Mouse (Mus musculus) stomach, embryonic 15.5 days (tissue): Measurements from ENCODE around the gene Rabggta. TPM values are rescaled to one million over a fixed set of nuclear protein-coding genes. Genes with fewer than 3 reads are reported as not detected.

Experiments
- ATAC-seq: fragments of 200-750 bp; cut with Nextera tagmentation; 2 replicates; pipeline ENCODE4 v1.8.0; 2017; ENCODE audit warnings: low read depth, moderate number of reproducible peaks, moderate TSS enrichment; ENCODE audit not compliant: insufficient read depth, low FRiP score
- H3K27ac ChIP-seq: fragments of 300-500 bp; sonication (generic); 2 replicates; pipeline ENCODE4 v1.5.1; 2015; ENCODE audit warnings: mild to moderate bottlenecking, inconsistent platforms
- H3K27me3 ChIP-seq: fragments of 300-500 bp; sonication (generic); replicated peaks from 2 replicates; pipeline ENCODE4 v1.6.1; 2015; ENCODE audit warnings: inconsistent platforms
- H3K36me3 ChIP-seq: fragments of 300-500 bp; sonication (generic); 2 replicates; pipeline ENCODE4 v1.6.1; 2015; ENCODE audit warnings: inconsistent platforms
- H3K4me1 ChIP-seq: fragments of 300-500 bp; sonication (generic); 2 replicates; pipeline ENCODE4 v1.6.1; 2015; ENCODE audit warnings: inconsistent platforms
- H3K4me2 ChIP-seq: fragments of 300-500 bp; sonication (generic); 2 replicates; pipeline ENCODE4 v1.6.1; 2015; ENCODE audit warnings: mild to moderate bottlenecking, inconsistent platforms
- H3K4me3 ChIP-seq: fragments of 300-500 bp; sonication (generic); replicated peaks from 2 replicates; pipeline ENCODE4 v1.5.1; 2015; ENCODE audit warnings: inconsistent platforms
- H3K9ac ChIP-seq: fragments of 300-500 bp; sonication (generic); 2 replicates; pipeline ENCODE4 v1.6.1; 2015; ENCODE audit warnings: inconsistent platforms
- H3K9me3 ChIP-seq: fragments of 300-500 bp; sonication (generic); 2 replicates; pipeline ENCODE4 v1.6.1; 2016; ENCODE audit warnings: inconsistent platforms
- WGBS: fragments of 180-500 bp; shearing (Covaris S2); methylation state at CpG from one replicate; pipeline ENCODE4 v1.1.7; 2015; 5-methylcytosine and 5-hydroxymethylcytosine counted together
- polyA plus RNA-seq: library from polyadenylated mRNA; unstranded; fragments of >200 nt; fragmentation: Nextera tagmentation; extraction: Ambion mirVana; gene quantifications from 2 replicates; pipeline ENCODE4 v1.2.1, GENCODE M21; 2015

The Rabggta gene
- polyA plus RNA-seq, 1 experiment from 2014 or later, result 30.0 TPM

GRCm38 (mm10) chr14:55730116-55730515 is 8.1 kb upstream of the Rabggta start:
- Histone ChIP-seq H3K27ac (no peak overlapping the region), H3K4me1 (no peaks in the 10 kb centered on the region), H3K9me3 (no peaks in the 10 kb centered on the region), H3K36me3 (no peaks in the 10 kb centered on the region), H3K9ac (no peak overlapping the region), H3K4me2 (no peak overlapping the region), H3K4me3 (no peak overlapping the region), H3K27me3 (no peaks in the 10 kb centered on the region)
- ATAC-seq, result no peak
- 78% methylated on average over 7 of the region's 7 CpGs for whole genome bisulfite sequencing

- no peaks in the 10 kb centered on the region for H3K4me1 ChIP-seq
- no peak overlapping the region for H3K4me2 ChIP-seq
- no peaks in the 10 kb centered on the region for H3K9me3 ChIP-seq
- no peak overlapping the region for H3K9ac ChIP-seq
- no peaks in the 10 kb centered on the region for H3K27me3 ChIP-seq
- H3K27ac ChIP-seq, result no peak overlapping the region
- no peak overlapping the region for H3K4me3 ChIP-seq
- WGBS, result 53% methylated on average over 8 of the region's 8 CpGs
- no peaks in the 10 kb centered on the region for H3K36me3 ChIP-seq
- no peak for ATAC-seq
Measured at GRCm38 (mm10) chr14:55727889-55728685, 6.0 kb upstream of the Rabggta start.

GRCm38 (mm10) chr14:55726261-55726660 is 4.2 kb upstream of the Rabggta start:
- no peak overlapping the region for H3K4me3 ChIP-seq
- no peak overlapping the region for H3K27ac ChIP-seq
- H3K4me1 ChIP-seq, result peaks cover 4% of the 10 kb centered on the region; the same call in 1 of the 2 replicates
- no peak overlapping the region for H3K9ac ChIP-seq
- no peak overlapping the region for H3K4me2 ChIP-seq
- ATAC-seq, result no peak
- H3K27me3 ChIP-seq, result no peaks in the 10 kb centered on the region
- H3K36me3 ChIP-seq, result no peaks in the 10 kb centered on the region
- H3K9me3 ChIP-seq, result no peaks in the 10 kb centered on the region

DNA sequence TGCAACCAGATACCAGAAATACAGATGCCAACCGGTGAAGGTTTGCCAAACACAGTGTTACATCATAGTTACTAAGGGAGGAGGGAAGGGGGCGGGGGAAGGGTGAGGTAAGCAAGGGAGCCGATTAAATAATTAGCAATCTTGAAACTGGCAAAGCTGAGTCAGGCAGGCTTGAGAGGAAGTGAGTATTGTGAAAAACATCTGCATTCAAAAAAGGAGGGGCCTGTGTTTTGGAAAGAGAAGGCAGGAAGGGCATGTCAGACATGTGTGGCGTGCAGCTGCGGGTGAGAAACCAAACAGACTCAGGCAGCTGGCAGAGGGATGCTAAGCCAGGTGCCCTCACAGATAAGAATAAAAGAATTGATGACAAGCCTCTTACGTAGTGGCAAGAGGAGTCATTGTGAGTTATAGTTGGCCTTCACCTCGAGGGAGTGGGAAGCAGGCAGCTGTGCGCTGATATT is 2.4 kb upstream of the Rabggta start:
- no peak overlapping the region for H3K27ac ChIP-seq
- no peak overlapping the region for H3K9ac ChIP-seq
- no peaks in the 10 kb centered on the region for H3K9me3 ChIP-seq
- no peak for ATAC-seq
- 40% methylated on average over 8 of the region's 8 CpGs for WGBS
- H3K4me1 ChIP-seq, result peaks cover 10% of the 10 kb centered on the region; the same call in 1 of the 2 replicates
- H3K27me3 ChIP-seq, result no peaks in the 10 kb centered on the region
- H3K36me3 ChIP-seq, result 0 out of 2 replicates have a peak, but pooled peaks cover 4% of the 10 kb centered on the region
- H3K4me2 ChIP-seq, result no peak overlapping the region
- no peak overlapping the region for H3K4me3 ChIP-seq

DNA sequence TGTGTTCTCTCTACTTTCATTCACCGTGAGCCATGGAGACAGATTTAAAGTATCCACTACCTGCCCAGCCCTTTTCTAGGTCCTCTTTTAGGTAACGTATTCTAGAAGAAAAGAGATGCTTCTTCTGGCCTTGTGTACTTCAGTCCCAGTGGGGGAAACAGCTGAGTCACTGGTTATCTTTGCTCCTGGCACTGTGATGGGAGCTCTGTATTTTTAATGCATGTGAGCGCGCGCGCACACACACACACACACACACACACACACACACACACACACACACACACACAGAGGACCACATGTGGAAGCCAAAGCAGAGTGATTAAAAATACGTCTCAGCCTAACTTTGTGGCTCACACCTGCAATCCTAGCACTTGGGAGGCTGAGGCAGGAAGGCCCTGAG is 1.4 kb upstream of the Rabggta start:
- peaks cover 10% of the 10 kb centered on the region; the same call in 1 of the 2 replicates for H3K4me1 ChIP-seq
- H3K36me3 ChIP-seq, result peaks cover 11% of the 10 kb centered on the region; the same call in 1 of the 2 replicates
- no peak overlapping the region for H3K4me2 ChIP-seq
- no peak overlapping the region for H3K9ac ChIP-seq
- WGBS, result 85% methylated on average over 7 of the region's 7 CpGs
- no peak for ATAC-seq
- no peaks in the 10 kb centered on the region for H3K9me3 ChIP-seq
- H3K4me3 ChIP-seq, result no peak overlapping the region
- H3K27me3 ChIP-seq, result no peaks in the 10 kb centered on the region
- H3K27ac ChIP-seq, result no peak overlapping the region

GRCm38 (mm10) chr14:55722438-55722945 is 429 bp upstream of the Rabggta start:
- H3K4me2 ChIP-seq, result peak overlapping the region; percentile 87
- no peaks in the 10 kb centered on the region for H3K9me3 ChIP-seq
- H3K4me3 ChIP-seq, result peak overlapping the region; percentile 81
- peaks cover 16% of the 10 kb centered on the region for H3K36me3 ChIP-seq
- no peak for ATAC-seq
- H3K27ac ChIP-seq, result no peak overlapping the region
- H3K4me1 ChIP-seq, result peaks cover 10% of the 10 kb centered on the region; the same call in 1 of the 2 replicates
- 49% methylated on average over 8 of the region's 8 CpGs for WGBS
- no peak overlapping the region for H3K9ac ChIP-seq
- no peaks in the 10 kb centered on the region for H3K27me3 ChIP-seq

DNA sequence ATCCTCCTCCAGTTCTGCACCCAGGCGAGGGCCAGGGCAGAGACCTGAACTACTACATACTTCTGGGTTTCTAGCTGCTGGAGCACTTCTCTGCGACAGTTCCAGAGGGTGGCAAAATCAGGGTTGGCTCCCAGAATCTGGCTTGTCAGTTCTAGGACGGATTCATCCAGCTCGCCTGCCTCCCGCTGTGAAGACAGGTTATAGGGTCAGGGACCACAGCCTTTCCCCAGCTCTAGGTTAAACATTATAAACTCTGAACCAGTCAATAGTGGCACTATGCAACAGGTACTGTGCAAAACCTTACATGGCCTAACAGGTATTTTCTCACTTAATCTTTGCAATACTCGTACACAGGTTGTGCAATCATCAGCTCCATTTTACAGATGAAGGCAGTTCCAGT is 987 bp downstream of the Rabggta start:
- H3K4me2 ChIP-seq, result peak overlapping the region; percentile 87
- 75% methylated on average over 6 of the region's 6 CpGs for WGBS
- no peaks in the 10 kb centered on the region for H3K9me3 ChIP-seq
- H3K27me3 ChIP-seq, result no peaks in the 10 kb centered on the region
- peaks cover 24% of the 10 kb centered on the region for H3K36me3 ChIP-seq
- ATAC-seq, result no peak
- H3K4me1 ChIP-seq, result peaks cover 10% of the 10 kb centered on the region; the same call in 1 of the 2 replicates
- no peak overlapping the region; the same call in 1 of the 2 replicates for H3K9ac ChIP-seq
- peak overlapping the region; percentile 88; the same call in 1 of the 2 replicates for H3K27ac ChIP-seq
- peak overlapping the region; percentile 81 for H3K4me3 ChIP-seq

DNA sequence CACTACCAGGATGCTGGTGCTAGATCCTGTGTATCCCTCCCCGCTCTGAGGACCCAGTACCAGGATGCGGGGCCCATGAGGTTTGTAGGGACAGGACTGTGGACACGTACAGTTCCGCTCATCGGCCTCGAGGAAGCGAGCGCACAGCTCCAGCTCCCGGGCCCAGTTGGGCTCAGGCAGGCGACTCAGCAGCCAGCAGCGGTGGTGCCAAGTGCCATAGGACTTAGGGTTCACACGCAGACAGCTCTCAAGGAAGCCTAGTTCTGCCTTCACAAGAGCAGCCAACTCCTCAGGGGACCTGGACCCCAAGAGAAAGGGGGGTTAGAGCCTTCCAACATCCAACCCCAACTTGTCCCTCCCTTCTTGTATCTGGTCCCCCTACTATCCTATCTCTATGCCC is 1.4 kb downstream of the Rabggta start:
- H3K27ac ChIP-seq, result no peak overlapping the region; the same call in 1 of the 2 replicates
- H3K9ac ChIP-seq, result no peak overlapping the region
- H3K4me3 ChIP-seq, result peak overlapping the region; percentile 81; the same call in 1 of the 2 replicates
- no peaks in the 10 kb centered on the region for H3K27me3 ChIP-seq
- no peak for ATAC-seq
- peaks cover 10% of the 10 kb centered on the region; the same call in 1 of the 2 replicates for H3K4me1 ChIP-seq
- H3K9me3 ChIP-seq, result no peaks in the 10 kb centered on the region
- peak overlapping the region; percentile 87 for H3K4me2 ChIP-seq
- H3K36me3 ChIP-seq, result peaks cover 24% of the 10 kb centered on the region
- 92% methylated on average over 12 of the region's 12 CpGs for WGBS

DNA sequence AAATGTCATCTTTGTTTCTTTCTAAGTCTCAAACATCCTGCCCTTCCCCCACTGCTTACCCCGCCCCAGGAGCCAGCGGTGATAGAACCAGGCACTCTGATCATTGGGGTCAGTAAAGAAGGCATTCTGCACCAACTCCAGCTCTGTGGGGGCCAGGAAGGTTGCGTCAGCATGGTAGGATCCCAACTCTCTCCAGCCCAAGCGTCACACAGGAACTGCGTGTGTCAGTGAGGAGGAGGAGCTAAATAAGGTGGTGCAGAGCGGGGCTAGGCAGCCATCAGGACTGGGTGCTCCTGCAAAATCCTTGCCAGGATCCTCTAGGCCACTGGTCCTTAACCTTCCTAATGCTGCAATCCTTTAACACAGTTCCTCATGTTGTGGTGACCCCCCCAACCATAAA is 2.3 kb downstream of the Rabggta start:
- ATAC-seq, result no peak
- no peaks in the 10 kb centered on the region for H3K27me3 ChIP-seq
- H3K9ac ChIP-seq, result no peak overlapping the region
- H3K9me3 ChIP-seq, result no peaks in the 10 kb centered on the region
- peaks cover 24% of the 10 kb centered on the region for H3K36me3 ChIP-seq
- WGBS, result 85% methylated on average over 6 of the region's 6 CpGs
- H3K4me3 ChIP-seq, result no peak overlapping the region
- no peak overlapping the region for H3K27ac ChIP-seq
- no peak overlapping the region for H3K4me2 ChIP-seq
- H3K4me1 ChIP-seq, result peaks cover 10% of the 10 kb centered on the region; the same call in 1 of the 2 replicates

GRCm38 (mm10) chr14:55716884-55717283 is 5.2 kb downstream of the Rabggta start:
- peaks cover 17% of the 10 kb centered on the region; the same call in 1 of the 2 replicates for H3K4me1 ChIP-seq
- peaks cover 24% of the 10 kb centered on the region for H3K36me3 ChIP-seq
- H3K9me3 ChIP-seq, result no peaks in the 10 kb centered on the region
- H3K4me2 ChIP-seq, result no peak overlapping the region
- 79% methylated on average over 8 of the region's 8 CpGs for WGBS
- H3K27ac ChIP-seq, result no peak overlapping the region
- H3K4me3 ChIP-seq, result no peak overlapping the region
- no peaks in the 10 kb centered on the region for H3K27me3 ChIP-seq
- no peak for ATAC-seq
- H3K9ac ChIP-seq, result no peak overlapping the region

DNA sequence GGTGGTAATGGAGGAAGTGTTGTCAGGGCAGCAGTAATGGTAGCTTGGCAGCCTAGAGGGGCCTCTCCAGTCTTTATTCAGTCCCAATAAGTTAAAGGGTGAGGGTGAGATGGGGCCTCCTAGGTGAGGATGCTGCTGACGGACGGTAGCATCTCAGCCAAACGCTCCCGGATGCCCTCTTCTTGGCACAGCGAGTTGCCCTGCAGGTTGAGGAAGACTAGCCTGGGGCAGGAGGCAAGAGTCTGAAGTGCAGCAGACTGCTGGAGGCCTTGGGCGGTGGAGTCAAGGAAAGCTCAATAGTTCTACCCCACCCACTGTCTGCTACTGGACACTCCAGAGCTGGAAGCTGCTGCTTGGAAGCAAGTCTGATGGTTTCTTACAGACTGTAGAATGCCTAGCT is 5.8 kb downstream of the Rabggta start:
- peak overlapping the region; percentile 63 for H3K27ac ChIP-seq
- H3K4me1 ChIP-seq, result peaks cover 14% of the 10 kb centered on the region; the same call in 1 of the 2 replicates
- no peak for ATAC-seq
- H3K9me3 ChIP-seq, result no peaks in the 10 kb centered on the region
- no peak overlapping the region for H3K4me3 ChIP-seq
- H3K9ac ChIP-seq, result no peak overlapping the region
- no peaks in the 10 kb centered on the region for H3K27me3 ChIP-seq
- no peak overlapping the region for H3K4me2 ChIP-seq
- H3K36me3 ChIP-seq, result peaks cover 24% of the 10 kb centered on the region
- WGBS, result 87% methylated on average over 6 of the region's 6 CpGs

- H3K9me3 ChIP-seq, result no peaks in the 10 kb centered on the region
- ATAC-seq, result peak; percentile 73; the same call in 1 of the 2 replicates
- no peak overlapping the region for H3K4me3 ChIP-seq
- no peak overlapping the region for H3K9ac ChIP-seq
- peaks cover 7% of the 10 kb centered on the region; the same call in 1 of the 2 replicates for H3K4me1 ChIP-seq
- WGBS, result 25% methylated on average over 6 of the region's 6 CpGs
- H3K36me3 ChIP-seq, result peaks cover 24% of the 10 kb centered on the region
- H3K4me2 ChIP-seq, result no peak overlapping the region
- peak overlapping the region; percentile 68; the same call in 1 of the 2 replicates for H3K27ac ChIP-seq
- no peaks in the 10 kb centered on the region for H3K27me3 ChIP-seq
Measured at GRCm38 (mm10) chr14:55714893-55715292, 7.2 kb downstream of the Rabggta start.
